Mouse (Mus musculus) Patski (cell line): ENCODE measurements around the gene Otulin. TPM values are rescaled to one million over a fixed set of nuclear protein-coding genes. Genes with fewer than 3 reads are reported as not detected.

Experiments used
- ATAC-seq: fragments of 100-300 bp; one replicate; pipeline ENCODE4 v1.8.0; 2021
- CTCF ChIA-PET: fragments of 350-600 bp; sonication (Branson Sonifier 250); formaldehyde crosslinking; loops from one replicate; lab custom pipeline; 2022; ENCODE audit warnings: inconsistent platforms; lab: Charles Lee
- POLR2A ChIA-PET: fragments of 350-600 bp; sonication (Branson Sonifier 250); formaldehyde crosslinking; loops from one replicate; lab custom pipeline; 2022; ENCODE audit warnings: antibody characterized with exemption, inconsistent platforms; lab: Charles Lee
- DNase-seq: peaks from one replicate; pipeline ENCODE4 v3.0.0-alpha.2; 2011; ENCODE audit warnings: low read depth, low spot score
- H3K27me3 ChIP-seq: fragments of 371-371 bp; one replicate; pipeline ENCODE4 v1.5.1; 2021
- CTCF ChIP-seq: fragments of 100-300 bp; IDR thresholded peaks from one replicate; pipeline ENCODE4 v1.5.1; 2021
- in situ Hi-C: fragments of 300-500 bp; cut with MboI; formaldehyde crosslinking; loops from 3 replicates; pipeline ENCODE4 v1.11.1; 2018; ENCODE audit warnings: low pct_unique_long_range_greater_than_20kb, mixed read lengths
- polyA plus RNA-seq: library from polyadenylated mRNA; unstranded; gene quantifications from one replicate; pipeline ENCODE4 v1.2.3, GENCODE M21; 2021

Gene Otulin
- polyA plus RNA-seq, 1 experiment from 2014 or later: 42.4 TPM

- H3K27me3 ChIP-seq: no peaks in the 10 kb centered on the region
- POLR2A ChIA-PET: no interaction called here
These were observed 11.5 kb downstream of the Otulin start for GRCm38 (mm10) chr15:27618778-27619533.

GRCm38 (mm10) chr15:27617227-27617626 lies 13.3 kb downstream of the Otulin start:
- POLR2A ChIA-PET: no interaction called here
- no peaks in the 10 kb centered on the region for H3K27me3 ChIP-seq
- ATAC-seq (no peak), DNase-seq (no peak)
- no peak for TF ChIP-seq CTCF
- in situ Hi-C loops: loop anchor here (5.0 kb wide), 1 partner anchor 300 kb away; no protein-coding TSS in a partner anchor
- CTCF ChIA-PET: interaction anchor here (1.2 to 5.2 kb wide), 3 partner anchors 8 to 300 kb away, joined by 3 to 28 read pairs (median 3); no protein-coding TSS in a partner anchor

More at GRCm38 (mm10) chr15:27618778-27619533, 11.5 kb downstream of the Otulin start:
- TF ChIP-seq CTCF: no peak
- no peak for ATAC-seq
- in situ Hi-C loops: loop anchor here (5.0 kb wide), 1 partner anchor 302 kb away; no protein-coding TSS in a partner anchor
- CTCF ChIA-PET: interaction anchor here (1.2 kb wide), 1 partner anchor 10 kb away, joined by 5 read pairs; no protein-coding TSS in a partner anchor
- DNase-seq: no peak

GRCm38 (mm10) chr15:27616159-27616558 lies 14.3 kb downstream of the Otulin start:
- no peak for ATAC-seq
- in situ Hi-C loops: loop anchor here (5.0 kb wide), 1 partner anchor 299 kb away; no protein-coding TSS in a partner anchor
- no peak for TF ChIP-seq CTCF
- H3K27me3 ChIP-seq: no peaks in the 10 kb centered on the region
- DNase-seq: no peak
- ChIA-PET CTCF (interaction anchor here (1.2 to 5.2 kb wide), 3 partner anchors 9 to 299 kb away, joined by 3 to 28 read pairs (median 3); no protein-coding TSS in a partner anchor), POLR2A (no interaction called here)

- in situ Hi-C loops: no loop called here
- no peak for TF ChIP-seq CTCF
- no peak for DNase-seq
- ATAC-seq: no peak
- no peaks in the 10 kb centered on the region for H3K27me3 ChIP-seq
- POLR2A ChIA-PET: no interaction called here
- CTCF ChIA-PET: interaction anchor here (0.7 to 5.2 kb wide), 8 partner anchors 12 to 296 kb away, joined by 3 to 28 read pairs (median 4); no protein-coding TSS in a partner anchor
These were observed 17.2 kb downstream of the Otulin start for GRCm38 (mm10) chr15:27613255-27613654.

GRCm38 (mm10) chr15:27612533-27613221 lies 17.8 kb downstream of the Otulin start:
- CTCF ChIA-PET: interaction anchor here (0.7 to 5.2 kb wide), 7 partner anchors 12 to 295 kb away, joined by 3 to 28 read pairs (median 4); no protein-coding TSS in a partner anchor
- peak; percentile 81 for ATAC-seq
- in situ Hi-C loops: no loop called here
- no peaks in the 10 kb centered on the region for H3K27me3 ChIP-seq
- DNase-seq: no peak
- peak; percentile 86 for TF ChIP-seq CTCF
- POLR2A ChIA-PET: no interaction called here

- ChIA-PET CTCF (interaction anchor here (0.7 to 2.6 kb wide), 4 partner anchors 12 to 147 kb away, joined by 3 to 10 read pairs (median 4); no protein-coding TSS in a partner anchor), POLR2A (no interaction called here)
- DNase-seq: no peak
- no peak for TF ChIP-seq CTCF
- in situ Hi-C loops: no loop called here
- no peak for ATAC-seq
- H3K27me3 ChIP-seq: no peaks in the 10 kb centered on the region
These were observed 20.9 kb downstream of the Otulin start for GRCm38 (mm10) chr15:27609554-27609953.

GRCm38 (mm10) chr15:27605252-27605651 lies 25.2 kb downstream of the Otulin start:
- H3K27me3 ChIP-seq: no peaks in the 10 kb centered on the region
- in situ Hi-C loops: no loop called here
- ChIA-PET CTCF (no interaction called here), POLR2A (no interaction called here)
- TF ChIP-seq CTCF: no peak
- DNase-seq (no peak), ATAC-seq (no peak)

GRCm38 (mm10) chr15:27604558-27604957 lies 25.9 kb downstream of the Otulin start:
- in situ Hi-C loops: no loop called here
- ChIA-PET POLR2A (no interaction called here), CTCF (no interaction called here)
- ATAC-seq (no peak), DNase-seq (no peak)
- H3K27me3 ChIP-seq: no peaks in the 10 kb centered on the region
- TF ChIP-seq CTCF: no peak

GRCm38 (mm10) chr15:27600524-27600923 lies 30.0 kb downstream of the Otulin start:
- no peak for TF ChIP-seq CTCF
- in situ Hi-C loops: no loop called here
- ChIA-PET CTCF (interaction anchor here (1.1 to 1.7 kb wide), 2 partner anchors 13 to 15 kb away, joined by 4 to 6 read pairs; no protein-coding TSS in a partner anchor), POLR2A (no interaction called here)
- ATAC-seq (no peak), DNase-seq (no peak)
- no peaks in the 10 kb centered on the region for H3K27me3 ChIP-seq

- in situ Hi-C loops: no loop called here
- CTCF ChIA-PET: interaction anchor here (1.4 to 4.9 kb wide), 2 partner anchors 14 to 16 kb away, joined by 4 to 20 read pairs; no protein-coding TSS in a partner anchor
- POLR2A ChIA-PET: no interaction called here
These were observed 31.6 kb downstream of the Otulin start for GRCm38 (mm10) chr15:27598786-27599385.

More at GRCm38 (mm10) chr15:27598786-27599385, 31.6 kb downstream of the Otulin start:
- ATAC-seq (no peak), DNase-seq (no peak)
- no peaks in the 10 kb centered on the region for H3K27me3 ChIP-seq
- TF ChIP-seq CTCF: no peak
